Mouse (Mus musculus): Measurements from ENCODE around the gene Frmd4b. TPM values are rescaled to one million over a fixed set of nuclear protein-coding genes. Genes with fewer than 3 reads are reported as not detected.
"Not testable (repeated sequence)": the region's sequence is repeated elsewhere in the genome, so short reads cannot be mapped to it uniquely, and the experiment has no call there.

Gene Frmd4b
- polyA plus RNA-seq, 1 experiment from 2014 or later, result 13.5 TPM

DNA sequence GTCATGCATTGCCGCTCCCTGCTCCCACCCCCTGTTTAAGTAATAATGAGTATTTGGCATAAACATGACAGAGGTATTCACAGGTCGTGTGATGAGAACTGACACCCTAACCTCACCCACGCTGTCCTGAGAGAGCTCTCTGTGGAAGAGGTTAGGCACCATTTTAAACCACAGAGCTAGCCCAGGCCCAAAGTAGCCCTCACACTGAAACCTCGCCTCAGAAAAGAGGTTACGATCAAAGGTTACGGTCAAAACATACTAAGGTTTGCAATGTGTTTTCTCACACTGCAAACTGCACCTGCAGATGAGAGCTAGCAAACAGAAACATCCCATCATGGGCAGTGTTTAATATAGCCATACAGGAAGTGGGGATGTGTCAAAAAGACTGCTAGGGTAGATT is 230.0 kb downstream of the Frmd4b start:
- Histone ChIP-seq H3K27me3 (ENCODE audit: control insufficient read depth, insufficient read depth, low read length) (no peaks in the 10 kb centered on the region), H3K4me3 (ENCODE audit: low read length) (no peak overlapping the region), H3K9ac (ENCODE audit: low read length) (no peak overlapping the region), H3K36me3 (ENCODE audit: control insufficient read depth, insufficient read depth) (no peaks in the 10 kb centered on the region), H3K4me2 (ENCODE audit: low read depth, low read length) (no peak overlapping the region), H3K4me1 (ENCODE audit: control insufficient read depth, insufficient read depth, low read length) (no peaks in the 10 kb centered on the region), H3K9me3 (replicated peaks; ENCODE audit: control insufficient read depth, low read length) (no peaks in the 10 kb centered on the region), H3K27ac (ENCODE audit: low read length) (no peak overlapping the region)
- ATAC-seq (replicated peaks; ENCODE audit: extremely low read depth, insufficient read depth, low FRiP score), result no peak
- WGBS, result 80% methylated on average over 6 of the region's 6 CpGs

DNA sequence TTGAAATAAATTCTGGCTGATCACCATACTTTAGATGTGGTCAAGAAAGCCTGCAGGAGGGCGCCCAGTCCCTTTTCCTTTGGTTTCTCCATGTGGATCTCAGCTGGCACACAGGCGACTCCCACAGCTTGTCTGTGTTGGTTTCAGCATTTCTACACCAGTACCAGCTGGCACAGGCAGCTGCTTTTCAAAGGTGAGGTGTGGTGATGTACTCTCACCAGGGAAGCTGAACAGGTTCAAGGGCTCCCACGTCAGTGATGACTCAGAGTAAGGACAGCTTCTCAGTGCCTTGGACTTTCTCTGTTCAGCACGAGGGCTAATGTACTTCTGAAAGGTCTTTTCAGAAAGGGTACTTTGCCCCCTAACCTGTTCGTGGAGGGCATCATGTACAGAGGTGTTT is 232.4 kb downstream of the Frmd4b start:
- H3K4me1 ChIP-seq (ENCODE audit: control insufficient read depth, insufficient read depth, low read length), result no peaks in the 10 kb centered on the region
- H3K4me2 ChIP-seq (ENCODE audit: low read depth, low read length), result no peak overlapping the region
- H3K36me3 ChIP-seq (ENCODE audit: control insufficient read depth, insufficient read depth), result no peaks in the 10 kb centered on the region
- H3K9ac ChIP-seq (ENCODE audit: low read length), result no peak overlapping the region
- ATAC-seq (replicated peaks; ENCODE audit: extremely low read depth, insufficient read depth, low FRiP score), result no peak
- H3K4me3 ChIP-seq (ENCODE audit: low read length), result no peak overlapping the region
- H3K9me3 ChIP-seq (replicated peaks; ENCODE audit: control insufficient read depth, low read length), result no peaks in the 10 kb centered on the region
- 79% methylated on average over 5 of the region's 5 CpGs for WGBS
- no peak overlapping the region for H3K27ac ChIP-seq (ENCODE audit: low read length)
- no peaks in the 10 kb centered on the region for H3K27me3 ChIP-seq (ENCODE audit: control insufficient read depth, insufficient read depth, low read length)

DNA sequence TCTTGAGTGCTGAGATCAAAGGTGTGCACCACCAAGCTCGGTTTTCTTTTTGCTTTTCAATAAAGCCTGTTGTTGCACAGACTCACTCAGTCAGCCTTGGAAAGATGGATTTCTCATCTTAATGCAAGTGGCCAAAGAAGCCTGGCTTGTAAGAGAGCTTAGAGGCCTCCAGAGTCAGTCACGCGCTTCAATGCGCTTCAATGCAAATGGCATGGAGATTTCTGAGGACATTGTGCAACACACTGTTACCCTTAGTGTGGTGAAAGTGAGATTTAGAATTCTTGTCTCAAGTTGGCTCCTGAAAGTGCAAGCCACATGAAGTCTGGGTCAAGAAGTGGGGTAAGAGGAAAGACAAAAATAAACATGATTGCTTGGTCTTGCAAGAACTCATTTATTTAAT is 236.1 kb downstream of the Frmd4b start:
- no peak overlapping the region for H3K4me2 ChIP-seq (ENCODE audit: low read depth, low read length)
- H3K9ac ChIP-seq (ENCODE audit: low read length), result no peak overlapping the region
- WGBS, result 88% methylated on average over 4 of the region's 4 CpGs
- no peak for ATAC-seq (replicated peaks; ENCODE audit: extremely low read depth, insufficient read depth, low FRiP score)
- no peaks in the 10 kb centered on the region for H3K4me1 ChIP-seq (ENCODE audit: control insufficient read depth, insufficient read depth, low read length)
- no peak overlapping the region for H3K4me3 ChIP-seq (ENCODE audit: low read length)
- no peaks in the 10 kb centered on the region for H3K9me3 ChIP-seq (replicated peaks; ENCODE audit: control insufficient read depth, low read length)
- no peaks in the 10 kb centered on the region; the same call in 1 of the 2 replicates for H3K36me3 ChIP-seq (ENCODE audit: control insufficient read depth, insufficient read depth)
- H3K27ac ChIP-seq (ENCODE audit: low read length), result no peak overlapping the region
- no peaks in the 10 kb centered on the region for H3K27me3 ChIP-seq (ENCODE audit: control insufficient read depth, insufficient read depth, low read length)

DNA sequence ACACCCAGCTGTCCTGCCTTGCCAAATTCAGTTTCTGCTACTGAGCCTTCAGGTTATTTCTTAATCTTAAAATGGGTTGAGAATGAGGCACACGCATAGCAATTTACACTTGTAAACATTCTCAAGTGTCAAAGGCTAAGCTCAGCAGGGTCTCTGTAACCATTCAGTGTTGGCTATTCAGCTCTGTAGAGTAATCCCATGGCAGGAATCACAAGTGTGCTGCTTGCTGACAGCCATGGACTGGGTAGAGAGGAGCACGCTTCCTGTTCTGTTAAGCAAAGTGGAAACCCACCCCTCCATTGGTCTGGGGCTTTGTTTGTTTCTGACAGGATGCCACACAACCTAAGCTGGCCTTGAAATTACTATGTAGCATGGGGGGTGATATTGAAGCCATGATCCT is 246.4 kb downstream of the Frmd4b start:
- peaks cover 3% of the 10 kb centered on the region; the same call in 1 of the 2 replicates for H3K4me1 ChIP-seq (ENCODE audit: control insufficient read depth, insufficient read depth, low read length)
- no peak overlapping the region for H3K4me2 ChIP-seq (ENCODE audit: low read depth, low read length)
- no peak for ATAC-seq (replicated peaks; ENCODE audit: extremely low read depth, insufficient read depth, low FRiP score)
- no peak overlapping the region for H3K4me3 ChIP-seq (ENCODE audit: low read length)
- H3K36me3 ChIP-seq (ENCODE audit: control insufficient read depth, insufficient read depth), result no peaks in the 10 kb centered on the region
- no peaks in the 10 kb centered on the region for H3K9me3 ChIP-seq (replicated peaks; ENCODE audit: control insufficient read depth, low read length)
- H3K9ac ChIP-seq (ENCODE audit: low read length), result no peak overlapping the region
- H3K27me3 ChIP-seq (ENCODE audit: control insufficient read depth, insufficient read depth, low read length), result no peaks in the 10 kb centered on the region
- 59% methylated on average over 2 of the region's 2 CpGs for WGBS
- H3K27ac ChIP-seq (ENCODE audit: low read length), result no peak overlapping the region

- Histone ChIP-seq H3K4me2 (ENCODE audit: low read depth, low read length) (no peak overlapping the region), H3K36me3 (ENCODE audit: control insufficient read depth, insufficient read depth) (no peaks in the 10 kb centered on the region), H3K27ac (ENCODE audit: low read length) (no peak overlapping the region), H3K4me1 (ENCODE audit: control insufficient read depth, insufficient read depth, low read length) (peaks cover 3% of the 10 kb centered on the region; the same call in 1 of the 2 replicates), H3K4me3 (ENCODE audit: low read length) (no peak overlapping the region), H3K9me3 (replicated peaks; ENCODE audit: control insufficient read depth, low read length) (no peaks in the 10 kb centered on the region), H3K27me3 (ENCODE audit: control insufficient read depth, insufficient read depth, low read length) (no peaks in the 10 kb centered on the region), H3K9ac (ENCODE audit: low read length) (no peak overlapping the region)
- whole genome bisulfite sequencing, result 59% methylated on average over 1 of the region's 1 CpGs
- ATAC-seq (replicated peaks; ENCODE audit: extremely low read depth, insufficient read depth, low FRiP score), result peak; percentile 65; the same call in 1 of the 2 replicates
These were observed 246.9 kb downstream of the Frmd4b start for GRCm38 (mm10) chr6:97370460-97370859.

GRCm38 (mm10) chr6:97363846-97364245 is 253.5 kb downstream of the Frmd4b start:
- Histone ChIP-seq H3K4me2 (ENCODE audit: low read depth, low read length) (no peak overlapping the region), H3K36me3 (ENCODE audit: control insufficient read depth, insufficient read depth) (no peaks in the 10 kb centered on the region), H3K9me3 (replicated peaks; ENCODE audit: control insufficient read depth, low read length) (no peaks in the 10 kb centered on the region), H3K9ac (ENCODE audit: low read length) (no peak overlapping the region), H3K4me3 (ENCODE audit: low read length) (no peak overlapping the region), H3K27me3 (ENCODE audit: control insufficient read depth, insufficient read depth, low read length) (no peaks in the 10 kb centered on the region), H3K27ac (ENCODE audit: low read length) (no peak overlapping the region), H3K4me1 (ENCODE audit: control insufficient read depth, insufficient read depth, low read length) (no peaks in the 10 kb centered on the region)
- no peak for ATAC-seq (replicated peaks; ENCODE audit: extremely low read depth, insufficient read depth, low FRiP score)
- 88% methylated on average over 2 of the region's 2 CpGs for WGBS

DNA sequence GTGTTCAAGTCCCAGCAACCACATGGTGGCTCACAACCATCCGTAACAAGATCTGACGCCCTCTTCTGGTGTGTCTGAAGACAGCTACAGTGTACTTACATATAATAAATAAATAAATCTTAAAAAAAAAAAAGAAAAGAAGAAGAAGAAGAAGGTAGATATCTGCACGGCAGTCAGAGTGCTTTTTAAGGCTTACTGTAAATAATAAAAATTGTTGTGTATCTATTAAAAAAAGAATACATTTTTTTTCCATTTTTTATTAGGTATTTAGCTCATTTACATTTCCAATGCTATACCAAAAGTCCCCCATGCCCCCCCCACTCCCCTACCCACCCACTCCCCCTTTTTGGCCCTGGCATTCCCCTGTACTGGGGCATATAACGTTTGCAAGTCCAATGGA is 259.7 kb downstream of the Frmd4b start:
- H3K4me3 ChIP-seq (ENCODE audit: low read length); H3K27ac ChIP-seq (ENCODE audit: low read length); H3K27me3 ChIP-seq (ENCODE audit: control insufficient read depth, insufficient read depth, low read length); H3K9ac ChIP-seq (ENCODE audit: low read length); ATAC-seq (replicated peaks; ENCODE audit: extremely low read depth, insufficient read depth, low FRiP score); H3K4me2 ChIP-seq (ENCODE audit: low read depth, low read length); H3K9me3 ChIP-seq (replicated peaks; ENCODE audit: control insufficient read depth, low read length); H3K36me3 ChIP-seq (ENCODE audit: control insufficient read depth, insufficient read depth): not testable (repeated sequence)
- peaks cover 13% of the 10 kb centered on the region for H3K4me1 ChIP-seq (ENCODE audit: control insufficient read depth, insufficient read depth, low read length)
- WGBS, result 85% methylated on average over 2 of the region's 4 CpGs

GRCm38 (mm10) chr6:97356612-97357011 is 260.7 kb downstream of the Frmd4b start:
- ATAC-seq (replicated peaks; ENCODE audit: extremely low read depth, insufficient read depth, low FRiP score), result no peak
- Histone ChIP-seq H3K9ac (ENCODE audit: low read length) (no peak overlapping the region), H3K4me2 (ENCODE audit: low read depth, low read length) (no peak overlapping the region), H3K9me3 (replicated peaks; ENCODE audit: control insufficient read depth, low read length) (no peaks in the 10 kb centered on the region), H3K4me1 (ENCODE audit: control insufficient read depth, insufficient read depth, low read length) (peaks cover 19% of the 10 kb centered on the region), H3K36me3 (ENCODE audit: control insufficient read depth, insufficient read depth) (no peaks in the 10 kb centered on the region), H3K27ac (ENCODE audit: low read length) (no peak overlapping the region), H3K27me3 (ENCODE audit: control insufficient read depth, insufficient read depth, low read length) (no peaks in the 10 kb centered on the region), H3K4me3 (ENCODE audit: low read length) (no peak overlapping the region)
- WGBS, result 63% methylated on average over 7 of the region's 7 CpGs

GRCm38 (mm10) chr6:97355141-97355540 is 262.2 kb downstream of the Frmd4b start:
- no peak for ATAC-seq (replicated peaks; ENCODE audit: extremely low read depth, insufficient read depth, low FRiP score)
- Histone ChIP-seq H3K27me3 (ENCODE audit: control insufficient read depth, insufficient read depth, low read length) (no peaks in the 10 kb centered on the region), H3K9ac (ENCODE audit: low read length) (no peak overlapping the region), H3K27ac (ENCODE audit: low read length) (peak overlapping the region; percentile 25; the same call in 1 of the 2 replicates), H3K4me3 (ENCODE audit: low read length) (no peak overlapping the region), H3K36me3 (ENCODE audit: control insufficient read depth, insufficient read depth) (no peaks in the 10 kb centered on the region), H3K4me2 (ENCODE audit: low read depth, low read length) (no peak overlapping the region), H3K4me1 (ENCODE audit: control insufficient read depth, insufficient read depth, low read length) (peaks cover 24% of the 10 kb centered on the region), H3K9me3 (replicated peaks; ENCODE audit: control insufficient read depth, low read length) (no peaks in the 10 kb centered on the region)
- WGBS, result 40% methylated on average over 8 of the region's 8 CpGs
